Mouse (Mus musculus) forebrain, embryonic 11.5 days (tissue): Measurements from ENCODE around the gene Lgr4. TPM values are rescaled to one million over a fixed set of nuclear protein-coding genes. Genes with fewer than 3 reads are reported as not detected.
A peak's percentile ranks its signal among the peaks of the same experiment; 100 is the strongest.

Experiments used
- ATAC-seq: fragments of 200-750 bp; cut with Nextera tagmentation; replicated peaks from 2 replicates; pipeline ENCODE4 v1.8.0; 2017; ENCODE audit warnings: moderate TSS enrichment; ENCODE audit not compliant: low FRiP score
- DNase-seq: peaks from one replicate; pipeline ENCODE4 v3.0.0-alpha.2; 2017; ENCODE audit warnings: low spot score
- H3K27ac ChIP-seq: fragments of 300-500 bp; sonication (generic); 2 replicates; pipeline ENCODE4 v1.5.1; 2014; ENCODE audit warnings: low read depth, low read length
- H3K27me3 ChIP-seq: fragments of 300-500 bp; sonication (generic); 2 replicates; pipeline ENCODE4 v1.6.1; 2014; ENCODE audit warnings: mild to moderate bottlenecking, low read length, mixed read lengths; ENCODE audit not compliant: control insufficient read depth, insufficient read depth
- H3K36me3 ChIP-seq: fragments of 300-500 bp; sonication (generic); 2 replicates; pipeline ENCODE4 v1.6.1; 2014; ENCODE audit warnings: mild to moderate bottlenecking, low read length, moderate library complexity, mixed read lengths; ENCODE audit not compliant: control insufficient read depth, insufficient read depth
- H3K4me1 ChIP-seq: fragments of 300-500 bp; sonication (generic); replicated peaks from 2 replicates; pipeline ENCODE4 v1.6.1; 2014; ENCODE audit warnings: low read length, mixed read lengths; ENCODE audit not compliant: control insufficient read depth, insufficient read depth
- H3K4me2 ChIP-seq: fragments of 300-500 bp; sonication (generic); 2 replicates; pipeline ENCODE4 v1.6.1; 2014; ENCODE audit warnings: low read depth, mild to moderate bottlenecking, low read length, moderate library complexity, mixed read lengths; ENCODE audit not compliant: severe bottlenecking
- H3K4me3 ChIP-seq: fragments of 300-500 bp; sonication (generic); 2 replicates; pipeline ENCODE4 v1.5.1; 2014; ENCODE audit warnings: low read depth, low read length
- H3K9ac ChIP-seq: fragments of 300-500 bp; sonication (generic); 2 replicates; pipeline ENCODE4 v1.6.1; 2014; ENCODE audit warnings: low read length
- H3K9me3 ChIP-seq: fragments of 300-500 bp; sonication (generic); 2 replicates; pipeline ENCODE4 v1.6.1; 2016; ENCODE audit warnings: low read length, mixed read lengths; ENCODE audit not compliant: control insufficient read depth
- WGBS: fragments of 180-500 bp; shearing (Covaris S2); extraction: QIAGEN DNeasy Blood & Tissue Kit; methylation state at CpG from one replicate; pipeline ENCODE4 v1.1.7; 2014; 5-methylcytosine and 5-hydroxymethylcytosine counted together
- polyA plus RNA-seq: library from polyadenylated mRNA; unstranded; fragments of >200 nt; fragmentation: Nextera tagmentation; extraction: Ambion mirVana; gene quantifications from 2 replicates; pipeline ENCODE4 v1.2.1, GENCODE M21; 2014

Gene Lgr4
- polyA plus RNA-seq, 1 experiment from 2014 or later: 8.6 TPM

DNA sequence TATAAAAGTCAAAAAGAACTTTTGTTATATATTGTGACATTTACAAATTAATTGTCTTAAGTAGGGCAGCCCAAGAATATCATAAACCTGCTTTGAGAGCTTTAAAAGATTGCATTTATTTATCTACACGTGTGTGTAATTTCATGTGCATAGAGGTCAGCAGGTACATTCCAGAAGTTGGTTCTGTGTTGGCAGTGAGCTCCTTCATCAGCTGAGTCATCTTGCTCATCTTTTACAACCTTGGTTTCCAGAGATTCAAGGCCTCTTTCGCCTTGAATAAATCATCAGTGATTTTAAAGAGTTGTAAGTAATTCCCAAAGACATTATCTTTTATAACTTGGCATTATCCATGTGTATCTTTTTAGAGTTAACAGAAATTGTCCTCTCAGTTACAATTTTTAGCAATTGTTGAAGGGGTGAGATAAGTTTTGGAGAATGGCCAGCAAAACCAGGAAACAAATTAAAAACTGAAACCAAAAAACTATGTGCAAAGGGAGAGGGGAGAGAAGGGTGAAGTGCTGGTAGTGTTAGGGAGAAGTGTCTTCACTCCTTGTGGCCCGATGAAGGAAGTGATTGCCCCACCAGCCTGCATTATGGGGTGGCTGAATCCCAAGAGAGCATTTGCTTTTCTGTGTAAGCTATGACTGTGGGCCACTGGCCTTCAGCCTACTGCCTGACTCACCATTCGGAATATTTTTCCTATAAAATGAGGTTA lies 41.4 kb downstream of the Lgr4 start:
- Histone ChIP-seq H3K27ac (no peak overlapping the region), H3K4me2 (no peak overlapping the region), H3K36me3 (no peaks in the 10 kb centered on the region), H3K9me3 (no peaks in the 10 kb centered on the region), H3K4me1 (peaks cover 4% of the 10 kb centered on the region; the same call in 1 of the 2 replicates), H3K9ac (no peak overlapping the region), H3K4me3 (no peak overlapping the region), H3K27me3 (peaks cover 37% of the 10 kb centered on the region)
- ATAC-seq: no peak
- WGBS: 91% methylated on average over 4 of the region's 4 CpGs
- no peak for DNase-seq

DNA sequence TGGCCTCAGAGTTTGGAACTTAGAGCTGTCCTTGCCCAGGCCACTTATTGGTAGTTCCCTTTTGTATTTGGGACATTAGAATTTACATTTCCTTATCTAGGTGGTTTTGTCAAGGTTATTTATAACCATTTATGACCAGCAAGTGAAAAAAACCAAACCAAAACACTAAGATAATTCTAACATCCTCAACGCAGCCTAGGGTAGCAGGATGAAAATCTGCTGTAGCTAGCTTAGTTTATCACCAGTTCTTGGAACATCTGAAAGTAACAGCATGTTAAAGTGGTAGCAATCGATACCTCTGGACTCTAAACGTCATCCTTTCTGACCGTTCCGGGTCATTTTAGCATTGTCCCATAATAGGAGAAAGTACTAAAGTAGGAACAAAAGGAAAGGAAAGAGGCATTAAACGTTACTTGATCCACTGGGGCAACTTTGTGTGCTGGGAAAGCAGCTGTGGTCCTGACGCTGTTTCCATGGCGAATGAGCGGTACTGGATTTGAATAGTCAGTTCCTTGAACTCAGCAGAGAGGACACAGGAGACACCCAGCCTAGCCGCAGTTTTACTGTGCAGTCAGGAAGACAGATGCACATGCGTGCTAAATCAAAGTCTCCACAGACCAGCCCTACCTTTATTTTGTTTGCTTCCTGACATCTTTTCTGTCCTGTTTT lies 42.1 kb downstream of the Lgr4 start:
- no peak overlapping the region for H3K9ac ChIP-seq
- no peaks in the 10 kb centered on the region for H3K36me3 ChIP-seq
- H3K4me1 ChIP-seq: peaks cover 4% of the 10 kb centered on the region; the same call in 1 of the 2 replicates
- no peak overlapping the region for H3K4me3 ChIP-seq
- H3K4me2 ChIP-seq: no peak overlapping the region
- WGBS: 40% methylated on average over 11 of the region's 11 CpGs
- H3K27me3 ChIP-seq: peaks cover 39% of the 10 kb centered on the region
- H3K27ac ChIP-seq: no peak overlapping the region
- no peaks in the 10 kb centered on the region for H3K9me3 ChIP-seq
- ATAC-seq (peak; percentile 47), DNase-seq (peak; percentile 58)

DNA sequence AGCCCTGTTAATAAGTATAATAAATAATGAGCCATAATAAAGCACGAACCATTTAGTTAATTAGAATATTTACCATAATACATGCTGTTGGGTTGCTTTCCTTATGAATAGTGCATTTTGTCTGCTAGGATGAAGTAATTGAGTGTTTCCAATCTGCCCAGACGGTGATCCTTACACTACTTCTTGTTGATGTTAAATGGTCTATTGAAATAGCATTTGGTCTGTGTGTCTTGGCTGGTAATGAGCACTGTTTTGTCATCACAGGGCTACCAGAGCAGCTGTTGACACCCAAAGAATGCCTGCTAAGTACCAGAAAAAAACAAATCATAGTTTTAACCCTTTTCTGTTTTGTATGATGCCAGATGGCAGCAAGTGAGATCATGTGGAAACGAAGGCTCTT lies 42.8 kb downstream of the Lgr4 start:
- ATAC-seq (peak; percentile 90), DNase-seq (no peak)
- no peak overlapping the region for H3K4me3 ChIP-seq
- no peak overlapping the region for H3K27ac ChIP-seq
- no peak overlapping the region for H3K4me2 ChIP-seq
- 21% methylated on average over 3 of the region's 3 CpGs for WGBS
- no peaks in the 10 kb centered on the region for H3K36me3 ChIP-seq
- no peaks in the 10 kb centered on the region for H3K9me3 ChIP-seq
- 0 out of 2 replicates have a peak, but pooled peaks cover 4% of the 10 kb centered on the region for H3K4me1 ChIP-seq
- no peak overlapping the region for H3K9ac ChIP-seq
- H3K27me3 ChIP-seq: peaks cover 35% of the 10 kb centered on the region

DNA sequence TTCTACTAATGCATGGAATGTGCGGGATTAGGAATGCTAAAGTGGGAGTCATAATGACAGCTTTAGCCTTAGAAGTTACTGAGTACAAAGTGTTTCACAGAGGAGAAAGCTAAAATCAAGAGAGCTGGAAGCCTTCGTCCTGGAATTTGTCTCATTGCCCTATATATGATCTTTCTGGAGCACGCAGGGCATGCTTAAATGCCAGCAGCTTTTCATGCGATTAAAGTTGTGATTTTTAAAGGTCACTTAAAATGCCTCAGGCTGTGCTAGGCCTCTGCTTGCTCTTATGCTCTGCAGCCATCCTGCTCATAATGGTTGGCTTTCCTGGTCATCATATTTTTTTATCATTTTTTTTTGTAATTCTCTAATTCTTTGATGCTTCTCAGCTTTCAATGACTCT lies 43.7 kb downstream of the Lgr4 start:
- no peak overlapping the region for H3K4me2 ChIP-seq

DNA sequence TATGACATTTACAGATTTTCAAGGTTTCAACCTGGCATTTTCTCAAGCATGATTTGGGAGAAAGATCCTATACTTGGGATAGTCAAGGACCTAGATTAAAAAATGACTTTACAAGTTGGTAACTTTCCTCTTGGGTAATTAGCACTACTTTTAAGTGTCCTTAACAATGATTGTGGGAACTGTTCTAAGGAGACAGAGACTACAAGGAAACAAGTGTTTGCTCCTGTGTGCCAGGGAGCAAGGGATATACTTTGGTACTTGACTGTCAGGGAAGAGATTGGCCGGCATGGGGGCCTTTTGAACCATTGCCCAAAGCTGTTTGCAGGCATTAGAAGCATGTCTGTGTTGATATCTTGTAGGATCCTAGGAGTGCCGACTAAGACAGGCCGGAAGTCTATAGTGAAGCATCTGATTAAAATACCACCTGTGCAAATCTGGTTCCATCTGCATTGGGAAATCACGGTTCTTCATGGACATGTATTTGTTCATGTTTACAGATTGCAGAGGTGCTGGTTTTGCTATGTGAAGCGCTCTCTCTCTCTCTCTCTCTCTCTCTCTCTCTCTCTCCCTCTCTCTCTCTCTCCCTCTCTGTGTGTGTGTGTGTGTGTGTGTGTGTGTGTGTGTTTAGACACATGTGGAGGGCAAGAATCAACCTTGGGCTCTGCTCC lies 46.3 kb downstream of the Lgr4 start:
- Histone ChIP-seq H3K27me3 (peaks cover 12% of the 10 kb centered on the region), H3K36me3 (no peaks in the 10 kb centered on the region), H3K4me3 (no peak overlapping the region), H3K9me3 (no peaks in the 10 kb centered on the region), H3K4me2 (no peak overlapping the region), H3K4me1 (0 out of 2 replicates have a peak, but pooled peaks cover 4% of the 10 kb centered on the region), H3K27ac (no peak overlapping the region), H3K9ac (no peak overlapping the region)
- 90% methylated on average over 5 of the region's 5 CpGs for WGBS
- DNase-seq (no peak), ATAC-seq (no peak)

More for the DNA sequence above, 43.7 kb downstream of the Lgr4 start:
- H3K36me3 ChIP-seq: no peaks in the 10 kb centered on the region
- no peak overlapping the region for H3K9ac ChIP-seq
- 0 out of 2 replicates have a peak, but pooled peaks cover 4% of the 10 kb centered on the region for H3K4me1 ChIP-seq
- ATAC-seq (no peak), DNase-seq (no peak)
- H3K27me3 ChIP-seq: peaks cover 31% of the 10 kb centered on the region
- no peak overlapping the region for H3K27ac ChIP-seq
- 65% methylated on average over 4 of the region's 4 CpGs for WGBS
- H3K9me3 ChIP-seq: no peaks in the 10 kb centered on the region
- H3K4me3 ChIP-seq: no peak overlapping the region

DNA sequence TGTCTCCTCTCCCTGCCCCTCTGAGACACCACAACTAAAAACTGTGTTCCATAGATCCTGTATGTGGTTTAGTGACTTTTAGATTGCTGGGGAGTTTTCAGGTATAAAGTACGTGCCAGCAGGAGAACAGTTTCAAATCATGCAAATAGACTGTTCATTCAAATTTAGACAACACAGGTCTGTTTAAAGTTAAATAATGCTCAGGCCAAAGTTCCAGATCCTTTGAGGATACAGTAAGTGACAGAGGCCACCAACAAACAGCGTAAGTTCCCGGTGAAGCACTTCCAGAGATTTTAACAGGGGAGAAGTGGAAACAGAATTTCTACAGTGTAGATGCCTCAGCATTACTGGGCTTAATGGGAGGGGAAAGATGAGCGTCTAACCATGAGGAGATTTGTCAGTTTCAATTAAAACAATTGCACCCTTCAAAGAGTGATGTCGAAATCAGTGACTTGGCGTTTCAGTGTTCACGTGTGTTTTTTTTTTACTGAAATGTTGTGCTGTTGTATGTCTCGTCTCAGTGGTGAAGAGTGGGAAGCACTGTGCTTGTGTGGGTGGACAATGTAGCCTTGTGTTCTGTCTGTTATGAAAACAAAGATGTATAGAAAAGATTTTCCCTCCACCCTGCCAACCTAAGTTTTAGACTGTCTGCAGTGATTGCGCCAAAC lies 48.4 kb downstream of the Lgr4 start:
- H3K9me3 ChIP-seq: no peaks in the 10 kb centered on the region
- no peak overlapping the region for H3K27ac ChIP-seq
- WGBS: 89% methylated on average over 9 of the region's 9 CpGs
- no peak for DNase-seq
- no peak for ATAC-seq
- peaks cover 11% of the 10 kb centered on the region for H3K27me3 ChIP-seq
- no peaks in the 10 kb centered on the region for H3K36me3 ChIP-seq
- H3K4me2 ChIP-seq: no peak overlapping the region
- no peak overlapping the region for H3K4me3 ChIP-seq
- H3K9ac ChIP-seq: no peak overlapping the region
- 0 out of 2 replicates have a peak, but pooled peaks cover 3% of the 10 kb centered on the region for H3K4me1 ChIP-seq

DNA sequence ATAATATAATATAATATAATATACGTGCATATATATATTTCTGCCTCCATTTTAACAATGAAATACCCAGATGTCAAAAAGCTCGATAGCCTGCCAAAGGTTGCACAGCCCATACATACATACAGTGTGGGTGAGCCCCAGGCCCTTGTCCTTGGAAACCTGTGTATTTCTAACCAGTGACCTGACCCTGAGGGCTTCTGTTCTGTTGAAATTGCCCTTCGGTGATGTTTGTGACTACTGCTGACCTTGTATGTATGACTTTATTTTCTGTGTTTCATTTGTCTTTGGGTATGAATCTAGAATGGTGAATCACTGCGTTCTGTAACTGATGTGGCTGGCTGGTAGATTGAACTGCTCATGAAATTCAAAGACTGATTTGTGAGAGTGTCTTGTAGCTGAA lies 49.4 kb downstream of the Lgr4 start:
- Histone ChIP-seq H3K4me1 (no peaks in the 10 kb centered on the region), H3K36me3 (no peaks in the 10 kb centered on the region), H3K4me3 (no peak overlapping the region), H3K9me3 (no peaks in the 10 kb centered on the region), H3K27me3 (peaks cover 11% of the 10 kb centered on the region), H3K4me2 (no peak overlapping the region), H3K9ac (no peak overlapping the region), H3K27ac (no peak overlapping the region)
- WGBS: 91% methylated on average over 4 of the region's 4 CpGs
- DNase-seq (no peak), ATAC-seq (no peak)

DNA sequence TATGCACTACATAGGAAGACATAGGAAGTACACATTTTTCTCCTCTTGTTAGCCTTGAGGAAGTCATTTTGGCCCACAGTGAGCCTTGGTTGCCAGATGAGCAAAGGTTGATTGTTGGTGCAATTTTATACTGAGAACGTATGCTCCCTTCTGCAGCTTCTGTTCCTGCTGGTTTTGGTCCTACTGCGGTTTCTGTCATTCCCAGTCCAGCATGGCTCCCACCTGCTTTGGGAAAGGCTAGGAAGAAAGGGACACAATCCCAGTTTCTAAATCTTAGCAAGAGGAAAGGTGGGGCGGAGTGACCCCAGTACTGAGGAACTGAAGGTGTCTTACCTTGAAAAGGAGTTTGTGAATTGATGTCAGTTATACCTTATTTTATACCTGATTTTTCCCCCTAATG lies 51.9 kb downstream of the Lgr4 start:
- Histone ChIP-seq H3K36me3 (no peaks in the 10 kb centered on the region), H3K9me3 (no peaks in the 10 kb centered on the region), H3K27ac (no peak overlapping the region), H3K27me3 (peaks cover 1% of the 10 kb centered on the region; the same call in 1 of the 2 replicates), H3K4me2 (no peak overlapping the region), H3K4me3 (no peak overlapping the region), H3K4me1 (no peaks in the 10 kb centered on the region), H3K9ac (no peak overlapping the region)
- no peak for DNase-seq
- 94% methylated on average over 3 of the region's 3 CpGs for WGBS
- no peak for ATAC-seq
